Mouse (Mus musculus) activated CD4-positive, CD25-positive, alpha-beta regulatory T cell (primary cell): ENCODE results near the gene S100g. TPM values are rescaled to one million over a fixed set of nuclear protein-coding genes. Genes with fewer than 3 reads are reported as not detected.

ENCODE experiments used
- polyA plus RNA-seq, 2 experiments: library from polyadenylated mRNA; unstranded; fragments of 100-300 nt; shearing (Covaris generic); gene quantifications; one replicate each; pipeline ENCODE4 v1.2.1; 2017

The S100g gene
- under 1 TPM; 0.48 to 0.64 TPM for polyA plus RNA-seq

DNA sequence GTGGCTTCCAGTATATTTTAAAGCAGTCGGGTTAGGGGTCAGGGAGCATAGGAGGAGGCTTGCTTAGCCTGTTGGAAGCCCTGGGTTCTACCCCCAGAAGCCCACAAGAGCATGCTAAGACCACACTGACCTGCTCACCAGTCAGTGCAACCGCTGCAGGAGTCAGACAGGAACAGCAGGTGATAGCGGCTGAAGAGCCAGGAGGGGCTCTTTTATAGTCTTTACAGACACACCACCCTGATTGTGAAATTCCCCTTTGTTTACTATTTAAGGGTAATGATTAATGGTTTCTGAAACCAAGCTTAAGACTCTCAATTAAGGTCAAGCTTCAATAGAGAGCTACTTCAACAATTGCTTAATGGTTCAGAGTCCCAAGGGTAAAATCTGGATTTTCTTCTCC, at the start of gene S100g:
S100g (minus strand) TSS at position 217 of the 400 bp plus-strand sequence.

Other genes starting within 250 kb of the S100g start
- gene Rbbp7, start 204.2 kb downstream of the S100g start, polyA plus RNA-seq, result 100 to 1,000 TPM; 232 to 349 TPM
- gene Txlng, start 135.1 kb downstream of the S100g start, polyA plus RNA-seq, result 10 to 100 TPM; 13.2 to 13.9 TPM
- gene Syap1, start 76.2 kb downstream of the S100g start, polyA plus RNA-seq, result 10 to 100 TPM; 35.8 to 55.4 TPM
- gene Ctps2, start 63.4 kb downstream of the S100g start, polyA plus RNA-seq, result 100 to 1,000 TPM; 185 to 285 TPM